Mouse (Mus musculus): ENCODE measurements around the gene Ccr1l1. TPM values are rescaled to one million over a fixed set of nuclear protein-coding genes. Genes with fewer than 3 reads are reported as not detected.

Gene Ccr1l1
- not detected in 2 replicates for polyA plus RNA-seq (2015; fragmentation: Nextera tagmentation; extraction: Ambion mirVana)

- Histone ChIP-seq H3K4me1 (no peaks in the 10 kb centered on the region), H3K27me3 (no peaks in the 10 kb centered on the region), H3K4me2 (replicated peaks) (no peak within 1 kb of the TSS), H3K4me3 (replicated peaks) (no peak within 1 kb of the TSS), H3K9ac (no peak within 1 kb of the TSS), H3K27ac (replicated peaks) (no peak within 1 kb of the TSS), H3K36me3 (no peaks in the 10 kb centered on the region), H3K9me3 (replicated peaks) (no peaks in the 10 kb centered on the region)
- WGBS: 65% methylated on average over 1 of the region's 1 CpGs
- no peak for ATAC-seq (ENCODE audit: insufficient number of reproducible peaks, low FRiP score, low TSS enrichment, low read depth)
These were observed at the start of gene Ccr1l1 for GRCm38 (mm10) chr9:123978308-123978707. Gene Ccr1l1 (minus strand): TSS chr9:123978408.

GRCm38 (mm10) chr9:124021672-124022071, 43.5 kb upstream of the Ccr1l1 start, which contains the start of gene Ccr3:
Gene Ccr3 (plus strand): TSS chr9:124021972.
- no peak for ATAC-seq (ENCODE audit: insufficient number of reproducible peaks, low FRiP score, low TSS enrichment, low read depth)
- no peak within 1 kb of the TSS for H3K27ac ChIP-seq (replicated peaks)
- WGBS: 86% methylated on average over 1 of the region's 1 CpGs

GRCm38 (mm10) chr9:124019887-124020286, 41.7 kb upstream of the Ccr1l1 start:
- no peak for ATAC-seq (ENCODE audit: insufficient number of reproducible peaks, low FRiP score, low TSS enrichment, low read depth)

More at GRCm38 (mm10) chr9:124021672-124022071, 43.5 kb upstream of the Ccr1l1 start, which contains the start of gene Ccr3:
- no peaks in the 10 kb centered on the region for H3K36me3 ChIP-seq
- H3K4me2 ChIP-seq (replicated peaks): no peak within 1 kb of the TSS
- H3K4me1 ChIP-seq: no peaks in the 10 kb centered on the region
- no peaks in the 10 kb centered on the region for H3K9me3 ChIP-seq (replicated peaks)
- H3K4me3 ChIP-seq (replicated peaks): no peak within 1 kb of the TSS
- no peak within 1 kb of the TSS for H3K9ac ChIP-seq
- H3K27me3 ChIP-seq: no peaks in the 10 kb centered on the region

GRCm38 (mm10) chr9:124016048-124016447, 37.8 kb upstream of the Ccr1l1 start:
- Histone ChIP-seq H3K4me1 (no peaks in the 10 kb centered on the region), H3K9me3 (replicated peaks) (no peaks in the 10 kb centered on the region), H3K9ac (no peak overlapping the region), H3K27me3 (no peaks in the 10 kb centered on the region), H3K27ac (replicated peaks) (no peak overlapping the region), H3K36me3 (no peaks in the 10 kb centered on the region), H3K4me3 (replicated peaks) (no peak overlapping the region), H3K4me2 (replicated peaks) (no peak overlapping the region)
- no peak for ATAC-seq (ENCODE audit: insufficient number of reproducible peaks, low FRiP score, low TSS enrichment, low read depth)
- 63% methylated on average over 2 of the region's 2 CpGs for WGBS

More at GRCm38 (mm10) chr9:124019887-124020286, 41.7 kb upstream of the Ccr1l1 start:
- Histone ChIP-seq H3K27ac (replicated peaks) (no peak overlapping the region), H3K9ac (no peak overlapping the region), H3K9me3 (replicated peaks) (no peaks in the 10 kb centered on the region), H3K4me2 (replicated peaks) (no peak overlapping the region), H3K36me3 (no peaks in the 10 kb centered on the region), H3K27me3 (no peaks in the 10 kb centered on the region), H3K4me1 (no peaks in the 10 kb centered on the region), H3K4me3 (replicated peaks) (no peak overlapping the region)
- WGBS: 88% methylated on average over 3 of the region's 3 CpGs

GRCm38 (mm10) chr9:124014985-124015652, 36.9 kb upstream of the Ccr1l1 start:
- no peaks in the 10 kb centered on the region for H3K4me1 ChIP-seq
- H3K4me2 ChIP-seq (replicated peaks): no peak overlapping the region
- no peaks in the 10 kb centered on the region for H3K36me3 ChIP-seq
- no peak overlapping the region for H3K9ac ChIP-seq
- no peak overlapping the region for H3K4me3 ChIP-seq (replicated peaks)
- no peak overlapping the region for H3K27ac ChIP-seq (replicated peaks)
- no peak for ATAC-seq (ENCODE audit: insufficient number of reproducible peaks, low FRiP score, low TSS enrichment, low read depth)
- no peaks in the 10 kb centered on the region for H3K9me3 ChIP-seq (replicated peaks)
- 78% methylated on average over 2 of the region's 2 CpGs for WGBS
- no peaks in the 10 kb centered on the region for H3K27me3 ChIP-seq

GRCm38 (mm10) chr9:124013270-124013669, 35.1 kb upstream of the Ccr1l1 start:
- Histone ChIP-seq H3K4me3 (replicated peaks) (no peak overlapping the region), H3K27ac (replicated peaks) (no peak overlapping the region), H3K27me3 (no peaks in the 10 kb centered on the region), H3K36me3 (no peaks in the 10 kb centered on the region), H3K4me1 (no peaks in the 10 kb centered on the region), H3K9ac (no peak overlapping the region), H3K4me2 (replicated peaks) (no peak overlapping the region), H3K9me3 (replicated peaks) (no peaks in the 10 kb centered on the region)
- ATAC-seq (ENCODE audit: insufficient number of reproducible peaks, low FRiP score, low TSS enrichment, low read depth): no peak
- 76% methylated on average over 3 of the region's 3 CpGs for WGBS

- no peak overlapping the region for H3K4me3 ChIP-seq (replicated peaks)
- no peaks in the 10 kb centered on the region for H3K4me1 ChIP-seq
- H3K9ac ChIP-seq: no peak overlapping the region
- no peaks in the 10 kb centered on the region for H3K36me3 ChIP-seq
- H3K27ac ChIP-seq (replicated peaks): no peak overlapping the region
- no peaks in the 10 kb centered on the region for H3K27me3 ChIP-seq
- H3K4me2 ChIP-seq (replicated peaks): no peak overlapping the region
- no peak for ATAC-seq (ENCODE audit: insufficient number of reproducible peaks, low FRiP score, low TSS enrichment, low read depth)
- no peaks in the 10 kb centered on the region for H3K9me3 ChIP-seq (replicated peaks)
- WGBS: 83% methylated on average over 2 of the region's 2 CpGs
These were observed 34.5 kb upstream of the Ccr1l1 start for GRCm38 (mm10) chr9:124012691-124013090.

DNA sequence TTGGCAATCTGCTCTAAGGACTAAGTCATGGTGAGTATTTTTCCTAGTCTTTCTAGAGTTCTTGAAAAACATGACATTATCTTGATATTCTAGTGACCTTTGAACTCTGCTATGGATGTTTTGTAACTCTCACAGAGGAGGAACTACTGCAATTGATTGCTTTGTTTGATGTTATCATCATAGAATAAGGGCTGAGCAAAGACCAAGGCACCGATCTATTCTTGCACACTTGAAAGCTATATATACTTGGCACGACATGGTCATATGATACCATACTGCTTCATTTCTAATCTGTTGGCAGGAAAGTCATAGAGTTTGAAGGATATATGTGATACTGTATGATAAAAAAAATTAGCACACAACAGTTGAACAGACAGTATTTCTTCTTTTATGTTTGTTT, 21.6 kb upstream of the Ccr1l1 start:
- H3K9ac ChIP-seq: no peak overlapping the region
- 78% methylated on average over 2 of the region's 2 CpGs for WGBS
- H3K4me2 ChIP-seq (replicated peaks): no peak overlapping the region
- no peaks in the 10 kb centered on the region for H3K27me3 ChIP-seq
- H3K27ac ChIP-seq (replicated peaks): no peak overlapping the region
- no peaks in the 10 kb centered on the region for H3K4me1 ChIP-seq
- H3K9me3 ChIP-seq (replicated peaks): no peaks in the 10 kb centered on the region
- no peaks in the 10 kb centered on the region for H3K36me3 ChIP-seq
- ATAC-seq (ENCODE audit: insufficient number of reproducible peaks, low FRiP score, low TSS enrichment, low read depth): no peak
- H3K4me3 ChIP-seq (replicated peaks): no peak overlapping the region

DNA sequence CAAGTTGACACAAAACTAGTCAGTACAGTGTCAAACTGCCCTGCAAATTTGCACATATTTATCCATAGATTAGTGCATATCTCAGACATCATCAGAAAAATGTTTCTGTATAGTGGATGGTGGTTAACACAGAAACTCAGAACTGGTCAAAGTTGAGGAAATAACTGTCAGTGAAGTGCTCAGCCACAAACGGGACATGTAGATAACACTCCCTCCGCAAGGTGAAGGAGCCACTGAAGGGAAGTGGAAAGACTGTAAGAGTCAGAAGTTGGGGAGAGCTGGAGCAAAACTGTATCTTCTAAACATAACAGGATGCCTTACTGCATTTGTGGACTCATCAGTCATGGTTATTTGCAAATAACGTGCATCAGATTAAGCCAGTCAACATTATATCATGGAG, 19.5 kb upstream of the Ccr1l1 start:
- Histone ChIP-seq H3K36me3 (no peaks in the 10 kb centered on the region), H3K27ac (replicated peaks) (no peak overlapping the region), H3K4me2 (replicated peaks) (no peak overlapping the region), H3K9ac (no peak overlapping the region), H3K4me3 (replicated peaks) (no peak overlapping the region), H3K27me3 (no peaks in the 10 kb centered on the region), H3K9me3 (replicated peaks) (no peaks in the 10 kb centered on the region), H3K4me1 (no peaks in the 10 kb centered on the region)
- 59% methylated on average over 3 of the region's 3 CpGs for WGBS
- no peak for ATAC-seq (ENCODE audit: insufficient number of reproducible peaks, low FRiP score, low TSS enrichment, low read depth)

- H3K27ac ChIP-seq (replicated peaks): no peak overlapping the region
- 54% methylated on average over 1 of the region's 1 CpGs for WGBS
- ATAC-seq (ENCODE audit: insufficient number of reproducible peaks, low FRiP score, low TSS enrichment, low read depth): no peak
- no peaks in the 10 kb centered on the region for H3K9me3 ChIP-seq (replicated peaks)
- H3K4me3 ChIP-seq (replicated peaks): no peak overlapping the region
- H3K4me2 ChIP-seq (replicated peaks): no peak overlapping the region
- H3K27me3 ChIP-seq: no peaks in the 10 kb centered on the region
- H3K4me1 ChIP-seq: no peaks in the 10 kb centered on the region
- H3K36me3 ChIP-seq: no peaks in the 10 kb centered on the region
- H3K9ac ChIP-seq: no peak overlapping the region
These were observed 13.2 kb upstream of the Ccr1l1 start for GRCm38 (mm10) chr9:123991312-123991906.

DNA sequence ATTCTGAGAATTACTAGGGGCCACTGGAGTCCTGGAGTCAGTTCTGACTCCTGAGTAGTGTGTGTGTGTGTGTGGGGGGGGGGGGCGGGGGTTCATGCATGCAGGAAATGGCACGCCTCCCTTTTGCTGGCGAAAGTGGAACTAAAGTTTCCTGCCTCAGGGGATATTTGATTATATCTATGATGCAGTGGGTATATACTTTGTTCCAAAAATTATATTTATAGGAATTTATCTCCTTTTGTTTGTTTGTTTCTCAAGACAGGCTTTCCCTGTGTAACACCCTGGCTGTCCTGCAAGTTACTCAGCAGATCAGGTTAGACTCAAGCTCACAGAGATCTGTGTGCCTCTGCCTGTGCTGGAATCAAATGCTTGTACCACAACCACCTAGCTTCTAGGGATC, 11.5 kb upstream of the Ccr1l1 start:
- ATAC-seq (ENCODE audit: insufficient number of reproducible peaks, low FRiP score, low TSS enrichment, low read depth): no peak
- no peaks in the 10 kb centered on the region for H3K27me3 ChIP-seq
- H3K4me1 ChIP-seq: no peaks in the 10 kb centered on the region
- no peak overlapping the region for H3K4me2 ChIP-seq (replicated peaks)
- H3K9ac ChIP-seq: no peak overlapping the region
- H3K9me3 ChIP-seq (replicated peaks): no peaks in the 10 kb centered on the region
- WGBS: 55% methylated on average over 3 of the region's 3 CpGs
- H3K36me3 ChIP-seq: no peaks in the 10 kb centered on the region
- no peak overlapping the region for H3K4me3 ChIP-seq (replicated peaks)
- no peak overlapping the region for H3K27ac ChIP-seq (replicated peaks)

GRCm38 (mm10) chr9:123986217-123986616, 8.0 kb upstream of the Ccr1l1 start:
- Histone ChIP-seq H3K9me3 (replicated peaks) (no peaks in the 10 kb centered on the region), H3K36me3 (no peaks in the 10 kb centered on the region), H3K4me2 (replicated peaks) (no peak overlapping the region), H3K27ac (replicated peaks) (no peak overlapping the region), H3K27me3 (no peaks in the 10 kb centered on the region), H3K4me3 (replicated peaks) (no peak overlapping the region), H3K9ac (no peak overlapping the region), H3K4me1 (no peaks in the 10 kb centered on the region)
- 78% methylated on average over 2 of the region's 2 CpGs for WGBS
- ATAC-seq (ENCODE audit: insufficient number of reproducible peaks, low FRiP score, low TSS enrichment, low read depth): no peak
